Mouse (Mus musculus): ENCODE results near the gene Gm5617. TPM values are rescaled to one million over a fixed set of nuclear protein-coding genes. Genes with fewer than 3 reads are reported as not detected.
"Not testable (repeated sequence)": the region's sequence is repeated elsewhere in the genome, so short reads cannot be mapped to it uniquely, and the experiment has no call there.

The Gm5617 gene
- polyA plus RNA-seq, 1 experiment from 2014 or later, result 29.2 TPM

- H3K4me3 ChIP-seq (replicated peaks; ENCODE audit: low read length), result no peak overlapping the region
- H3K9me3 ChIP-seq (replicated peaks; ENCODE audit: control insufficient read depth, low read length), result no peaks in the 10 kb centered on the region
- WGBS, result 80% methylated on average over 11 of the region's 11 CpGs
- no peaks in the 10 kb centered on the region for H3K27me3 ChIP-seq (ENCODE audit: control insufficient read depth, insufficient read depth, low read length)
- no peak overlapping the region for H3K4me2 ChIP-seq (ENCODE audit: low read depth, low read length)
- H3K27ac ChIP-seq (ENCODE audit: low read length), result no peak overlapping the region
- H3K36me3 ChIP-seq (ENCODE audit: control insufficient read depth, insufficient read depth, low read length), result no peaks in the 10 kb centered on the region
- H3K4me1 ChIP-seq (ENCODE audit: control insufficient read depth, insufficient read depth, low read length), result no peaks in the 10 kb centered on the region
- ATAC-seq (ENCODE audit: insufficient read depth, low FRiP score), result no peak
- H3K9ac ChIP-seq (ENCODE audit: low read length), result no peak overlapping the region
Measured at GRCm38 (mm10) chr9:48516615-48517371, 21.6 kb downstream of the Gm5617 start.

DNA sequence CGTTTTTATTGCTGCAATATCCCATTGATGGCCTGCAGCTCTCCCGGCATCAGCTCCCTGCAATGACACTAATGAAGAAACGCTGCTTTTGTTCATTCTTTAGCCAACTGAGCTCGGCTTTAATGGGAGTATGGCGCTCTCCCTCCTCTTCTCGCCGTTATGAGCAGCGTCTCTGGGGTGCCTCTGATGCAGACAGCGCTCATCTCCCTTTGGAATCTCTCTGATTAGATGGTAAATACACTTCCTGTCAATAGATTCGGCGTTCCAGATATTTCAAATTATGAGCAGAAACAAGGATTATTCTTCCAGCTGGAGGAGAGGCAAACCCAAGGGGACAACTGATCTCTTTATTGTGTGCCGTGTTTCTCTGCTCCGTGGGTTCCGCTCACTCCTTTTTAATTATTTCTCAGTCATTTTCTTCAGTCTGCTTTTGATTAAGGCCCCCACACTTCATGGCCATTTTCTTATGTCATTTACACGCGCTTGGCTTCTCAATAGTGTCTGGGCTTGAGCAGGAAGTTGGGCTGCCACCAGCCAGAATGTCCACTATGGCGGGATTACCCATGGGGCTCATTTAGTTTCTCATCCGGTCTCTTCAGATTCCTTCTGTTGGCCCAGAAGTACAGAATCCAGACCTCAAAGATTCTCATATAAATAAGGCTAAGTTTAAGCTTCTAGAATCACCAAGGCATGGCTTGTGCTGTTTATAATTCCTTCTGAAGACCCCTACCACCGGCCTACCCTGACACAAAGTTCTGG is 22.3 kb downstream of the Gm5617 start:
- WGBS, result 72% methylated on average over 19 of the region's 19 CpGs
- no peak for ATAC-seq (ENCODE audit: insufficient read depth, low FRiP score)
- Histone ChIP-seq H3K4me2 (ENCODE audit: low read depth, low read length) (no peak overlapping the region), H3K9ac (ENCODE audit: low read length) (no peak overlapping the region), H3K4me3 (replicated peaks; ENCODE audit: low read length) (no peak overlapping the region), H3K36me3 (ENCODE audit: control insufficient read depth, insufficient read depth, low read length) (no peaks in the 10 kb centered on the region), H3K4me1 (ENCODE audit: control insufficient read depth, insufficient read depth, low read length) (no peaks in the 10 kb centered on the region), H3K9me3 (replicated peaks; ENCODE audit: control insufficient read depth, low read length) (no peaks in the 10 kb centered on the region), H3K27me3 (ENCODE audit: control insufficient read depth, insufficient read depth, low read length) (no peaks in the 10 kb centered on the region), H3K27ac (ENCODE audit: low read length) (no peak overlapping the region)

DNA sequence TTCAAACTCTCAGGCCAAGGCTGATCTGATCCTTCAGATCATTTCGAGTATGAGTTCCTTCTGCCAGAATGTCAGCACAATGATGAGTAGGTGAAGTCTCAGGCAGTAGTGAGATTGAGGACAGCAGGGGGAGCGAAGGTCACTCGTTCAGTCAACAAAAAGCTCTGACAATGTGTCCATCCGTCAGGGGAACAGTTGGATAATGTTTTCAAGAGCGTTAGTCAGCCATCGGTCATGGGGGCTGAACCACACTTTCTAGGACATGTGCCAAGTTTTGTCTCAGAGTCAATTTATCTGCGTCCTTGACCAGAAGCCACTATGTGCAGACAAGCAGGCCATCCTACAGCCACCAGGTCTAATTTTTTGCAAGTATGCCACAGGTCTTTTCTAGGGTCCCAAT is 25.2 kb downstream of the Gm5617 start:
- H3K9ac ChIP-seq (ENCODE audit: low read length); H3K4me1 ChIP-seq (ENCODE audit: control insufficient read depth, insufficient read depth, low read length); H3K27ac ChIP-seq (ENCODE audit: low read length); ATAC-seq (ENCODE audit: insufficient read depth, low FRiP score); H3K9me3 ChIP-seq (replicated peaks; ENCODE audit: control insufficient read depth, low read length); H3K36me3 ChIP-seq (ENCODE audit: control insufficient read depth, insufficient read depth, low read length); H3K4me2 ChIP-seq (ENCODE audit: low read depth, low read length); H3K27me3 ChIP-seq (ENCODE audit: control insufficient read depth, insufficient read depth, low read length); H3K4me3 ChIP-seq (replicated peaks; ENCODE audit: low read length): not testable (repeated sequence)
- no CpG with 5 or more reads among the region's 7 CpGs for WGBS

DNA sequence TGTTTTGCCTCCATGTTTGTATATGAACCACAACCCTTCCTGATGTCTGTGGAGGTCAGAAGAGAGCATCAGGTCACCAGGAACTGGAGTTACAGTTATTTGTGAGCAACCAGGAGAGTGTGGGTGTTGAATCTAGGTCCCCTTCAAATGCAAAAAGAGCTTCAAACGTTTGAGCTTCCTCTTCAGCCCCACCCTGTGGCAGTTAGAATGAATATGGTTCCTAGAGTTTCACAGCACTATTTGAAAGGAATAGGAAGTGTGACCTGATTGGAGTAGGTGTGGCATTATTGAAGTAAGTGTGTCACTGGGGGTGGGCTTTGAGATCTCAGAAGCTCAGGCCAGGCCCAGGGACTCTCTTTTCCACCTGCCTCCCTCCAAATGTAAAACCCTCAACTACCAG is 30.3 kb downstream of the Gm5617 start:
- no peaks in the 10 kb centered on the region for H3K9me3 ChIP-seq (replicated peaks; ENCODE audit: control insufficient read depth, low read length)
- no peak for ATAC-seq (ENCODE audit: insufficient read depth, low FRiP score)
- no peaks in the 10 kb centered on the region for H3K4me1 ChIP-seq (ENCODE audit: control insufficient read depth, insufficient read depth, low read length)
- H3K27me3 ChIP-seq (ENCODE audit: control insufficient read depth, insufficient read depth, low read length), result no peaks in the 10 kb centered on the region
- H3K9ac ChIP-seq (ENCODE audit: low read length), result no peak overlapping the region
- 13% methylated on average over 1 of the region's 1 CpGs for WGBS
- H3K27ac ChIP-seq (ENCODE audit: low read length), result no peak overlapping the region
- no peaks in the 10 kb centered on the region for H3K36me3 ChIP-seq (ENCODE audit: control insufficient read depth, insufficient read depth, low read length)
- no peak overlapping the region for H3K4me2 ChIP-seq (ENCODE audit: low read depth, low read length)
- H3K4me3 ChIP-seq (replicated peaks; ENCODE audit: low read length), result no peak overlapping the region

DNA sequence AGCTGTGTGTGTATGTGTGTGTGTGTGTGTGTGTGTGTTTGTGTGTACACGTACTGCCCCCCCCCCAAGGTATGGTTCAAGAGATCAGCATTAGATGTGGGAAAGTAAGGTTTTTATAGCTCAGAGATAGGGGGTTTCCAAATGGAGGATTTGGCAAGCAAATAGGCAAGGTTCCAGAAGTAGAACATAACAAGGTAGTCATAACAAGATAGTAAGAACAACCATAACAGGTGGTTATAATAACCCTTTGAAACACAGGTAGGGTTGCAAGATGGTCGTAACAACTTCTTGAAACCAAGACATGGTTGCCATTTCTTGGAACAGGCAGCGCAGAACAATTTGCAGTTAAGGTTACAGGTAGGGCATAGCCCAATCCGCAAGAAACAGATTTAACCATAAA is 31.3 kb downstream of the Gm5617 start:
- no peaks in the 10 kb centered on the region for H3K4me1 ChIP-seq (ENCODE audit: control insufficient read depth, insufficient read depth, low read length)
- no peak overlapping the region for H3K4me3 ChIP-seq (replicated peaks; ENCODE audit: low read length)
- no peaks in the 10 kb centered on the region for H3K36me3 ChIP-seq (ENCODE audit: control insufficient read depth, insufficient read depth, low read length)
- no peak for ATAC-seq (ENCODE audit: insufficient read depth, low FRiP score)
- no peaks in the 10 kb centered on the region for H3K27me3 ChIP-seq (ENCODE audit: control insufficient read depth, insufficient read depth, low read length)
- H3K4me2 ChIP-seq (ENCODE audit: low read depth, low read length), result no peak overlapping the region
- H3K9ac ChIP-seq (ENCODE audit: low read length), result no peak overlapping the region
- 86% methylated on average over 4 of the region's 4 CpGs for WGBS
- H3K27ac ChIP-seq (ENCODE audit: low read length), result no peak overlapping the region
- no peaks in the 10 kb centered on the region for H3K9me3 ChIP-seq (replicated peaks; ENCODE audit: control insufficient read depth, low read length)

- no peak for ATAC-seq (ENCODE audit: insufficient read depth, low FRiP score)
- no peaks in the 10 kb centered on the region for H3K27me3 ChIP-seq (ENCODE audit: control insufficient read depth, insufficient read depth, low read length)
- H3K36me3 ChIP-seq (ENCODE audit: control insufficient read depth, insufficient read depth, low read length), result no peaks in the 10 kb centered on the region
- H3K4me3 ChIP-seq (replicated peaks; ENCODE audit: low read length), result no peak overlapping the region
- H3K9ac ChIP-seq (ENCODE audit: low read length), result no peak overlapping the region
- WGBS, result 77% methylated on average over 4 of the region's 4 CpGs
- no peak overlapping the region for H3K27ac ChIP-seq (ENCODE audit: low read length)
- H3K4me1 ChIP-seq (ENCODE audit: control insufficient read depth, insufficient read depth, low read length), result no peaks in the 10 kb centered on the region
- no peaks in the 10 kb centered on the region for H3K9me3 ChIP-seq (replicated peaks; ENCODE audit: control insufficient read depth, low read length)
- no peak overlapping the region for H3K4me2 ChIP-seq (ENCODE audit: low read depth, low read length)
Measured at GRCm38 (mm10) chr9:48531294-48531693, 36.1 kb downstream of the Gm5617 start.

GRCm38 (mm10) chr9:48532203-48532602 is 37.0 kb downstream of the Gm5617 start:
- WGBS, result 61% methylated on average over 3 of the region's 3 CpGs
- no peak overlapping the region for H3K4me2 ChIP-seq (ENCODE audit: low read depth, low read length)
- H3K9me3 ChIP-seq (replicated peaks; ENCODE audit: control insufficient read depth, low read length), result no peaks in the 10 kb centered on the region
- no peaks in the 10 kb centered on the region for H3K27me3 ChIP-seq (ENCODE audit: control insufficient read depth, insufficient read depth, low read length)
- H3K27ac ChIP-seq (ENCODE audit: low read length), result no peak overlapping the region
- H3K4me1 ChIP-seq (ENCODE audit: control insufficient read depth, insufficient read depth, low read length), result no peaks in the 10 kb centered on the region
- no peak for ATAC-seq (ENCODE audit: insufficient read depth, low FRiP score)
- no peaks in the 10 kb centered on the region for H3K36me3 ChIP-seq (ENCODE audit: control insufficient read depth, insufficient read depth, low read length)
- H3K4me3 ChIP-seq (replicated peaks; ENCODE audit: low read length), result no peak overlapping the region
- H3K9ac ChIP-seq (ENCODE audit: low read length), result no peak overlapping the region

GRCm38 (mm10) chr9:48532730-48533129 is 37.5 kb downstream of the Gm5617 start:
- H3K9me3 ChIP-seq (replicated peaks; ENCODE audit: control insufficient read depth, low read length), result no peaks in the 10 kb centered on the region
- no peak overlapping the region for H3K4me2 ChIP-seq (ENCODE audit: low read depth, low read length)
- H3K27me3 ChIP-seq (ENCODE audit: control insufficient read depth, insufficient read depth, low read length), result no peaks in the 10 kb centered on the region
- H3K36me3 ChIP-seq (ENCODE audit: control insufficient read depth, insufficient read depth, low read length), result no peaks in the 10 kb centered on the region
- H3K27ac ChIP-seq (ENCODE audit: low read length), result no peak overlapping the region
- no peak for ATAC-seq (ENCODE audit: insufficient read depth, low FRiP score)
- no peak overlapping the region for H3K9ac ChIP-seq (ENCODE audit: low read length)
- no peak overlapping the region for H3K4me3 ChIP-seq (replicated peaks; ENCODE audit: low read length)
- H3K4me1 ChIP-seq (ENCODE audit: control insufficient read depth, insufficient read depth, low read length), result no peaks in the 10 kb centered on the region
- WGBS, result 91% methylated on average over 2 of the region's 2 CpGs

- Histone ChIP-seq H3K9me3 (replicated peaks; ENCODE audit: control insufficient read depth, low read length) (0 out of 2 replicates have a peak, but pooled peaks cover 4% of the 10 kb centered on the region), H3K36me3 (ENCODE audit: control insufficient read depth, insufficient read depth, low read length) (no peaks in the 10 kb centered on the region), H3K4me2 (ENCODE audit: low read depth, low read length) (no peak overlapping the region), H3K9ac (ENCODE audit: low read length) (no peak overlapping the region), H3K27me3 (ENCODE audit: control insufficient read depth, insufficient read depth, low read length) (peaks cover 11% of the 10 kb centered on the region), H3K4me3 (replicated peaks; ENCODE audit: low read length) (no peak overlapping the region), H3K4me1 (ENCODE audit: control insufficient read depth, insufficient read depth, low read length) (no peaks in the 10 kb centered on the region), H3K27ac (ENCODE audit: low read length) (no peak overlapping the region)
- no peak for ATAC-seq (ENCODE audit: insufficient read depth, low FRiP score)
- 67% methylated on average over 1 of the region's 1 CpGs for WGBS
Measured at GRCm38 (mm10) chr9:48536414-48536813, 41.2 kb downstream of the Gm5617 start.

Data from stomach, embryonic 16.5 days (tissue).